Mouse (Mus musculus): ENCODE data around the gene Dcdc2b. TPM values are rescaled to one million over a fixed set of nuclear protein-coding genes. Genes with fewer than 3 reads are reported as not detected.

Dcdc2b gene
- polyA plus RNA-seq, 1 experiment, result 0.36 TPM

DNA sequence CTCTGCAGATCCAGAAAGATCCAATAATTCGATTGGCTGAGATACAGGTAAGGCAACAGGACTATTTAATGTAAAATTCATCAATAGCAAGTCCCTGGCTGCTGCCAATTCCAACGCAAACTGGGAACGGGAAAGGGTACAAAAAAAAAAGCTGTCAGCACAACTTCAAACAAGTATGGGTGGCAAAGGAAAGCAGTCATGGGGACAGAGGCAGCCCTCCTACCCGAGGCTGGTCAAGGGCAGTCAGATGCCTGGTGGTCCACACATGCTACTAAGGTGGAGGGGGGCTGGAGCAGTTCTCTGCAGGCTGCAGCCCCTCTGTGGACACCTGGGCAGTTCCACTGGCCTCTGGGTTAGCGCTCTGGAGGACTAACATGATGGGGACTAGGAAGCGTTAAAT lies 12.0 kb upstream of the Dcdc2b start:
- no peak overlapping the region for H3K4me2 ChIP-seq (ENCODE audit: low read depth)
- no peaks in the 10 kb centered on the region for H3K79me2 ChIP-seq (ENCODE audit: control insufficient read depth, insufficient read depth)
- no peak overlapping the region for H3K4me3 ChIP-seq
- H3K36me3 ChIP-seq (ENCODE audit: control insufficient read depth, insufficient read depth), result peaks cover 6% of the 10 kb centered on the region
- no peak for TF ChIP-seq MYOG (IDR thresholded peaks at IDR 0.05; ENCODE audit: control insufficient read depth in 1 of 3, insufficient read depth in 1 of 3, insufficient read length in 2 of 3, low read depth in 2 of 3)
- TF ChIP-seq E2F4 (IDR thresholded peaks at IDR 0.05; ENCODE audit: insufficient read depth), result no peak
- TF ChIP-seq USF1 (IDR thresholded peaks at IDR 0.05; ENCODE audit: low read depth), result no peak
- no peak for TF ChIP-seq SRF (IDR thresholded peaks at IDR 0.05; ENCODE audit: control insufficient read depth, insufficient read length, low read depth)
- no peak for TF ChIP-seq POLR2AphosphoS2 (IDR thresholded peaks at IDR 0.05; ENCODE audit: insufficient read length, low read depth)
- no peak for TF ChIP-seq MYOD1 (IDR thresholded peaks at IDR 0.05; ENCODE audit: control insufficient read depth in 1 of 3, insufficient read length in 2 of 3, low read depth in 2 of 3)
- TF ChIP-seq POLR2A (IDR thresholded peaks at IDR 0.05; ENCODE audit: insufficient read length, low read depth), result no peak
- no peak overlapping the region for H3ac ChIP-seq (ENCODE audit: control insufficient read depth, insufficient read length)
- no peaks in the 10 kb centered on the region for H3K27me3 ChIP-seq (ENCODE audit: control insufficient read depth, insufficient read depth, insufficient read length)

DNA sequence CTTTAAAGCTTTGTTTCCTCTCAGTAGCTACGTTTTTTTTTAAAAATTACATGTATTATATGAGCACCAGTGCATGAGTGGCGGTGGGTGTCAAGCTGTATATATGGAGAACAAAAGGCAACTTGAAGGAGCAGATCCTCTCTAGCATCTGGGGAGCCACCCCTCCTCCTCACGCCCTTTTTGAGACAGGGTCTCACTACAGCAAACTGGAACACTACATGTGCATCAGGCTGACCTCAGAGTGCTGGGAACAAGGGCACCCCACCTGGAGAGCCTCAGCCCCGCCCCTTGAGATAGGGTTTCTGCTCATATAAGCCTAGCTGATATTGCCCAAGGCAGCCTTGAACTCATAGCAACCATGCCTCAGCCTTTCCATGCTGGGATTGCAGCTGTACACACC lies 11.4 kb upstream of the Dcdc2b start:
- H3K36me3 ChIP-seq (ENCODE audit: control insufficient read depth, insufficient read depth), result peaks cover 6% of the 10 kb centered on the region
- no peak overlapping the region for H3ac ChIP-seq (ENCODE audit: control insufficient read depth, insufficient read length)
- H3K79me2 ChIP-seq (ENCODE audit: control insufficient read depth, insufficient read depth), result no peaks in the 10 kb centered on the region
- no peak overlapping the region for H3K4me3 ChIP-seq
- TF ChIP-seq MAX (IDR thresholded peaks at IDR 0.05; ENCODE audit: low read depth), result no peak
- TF ChIP-seq POLR2AphosphoS2 (IDR thresholded peaks at IDR 0.05; ENCODE audit: insufficient read length, low read depth), result no peak
- TF ChIP-seq TCF3 (IDR thresholded peaks at IDR 0.05; ENCODE audit: insufficient read length, low read depth), result no peak
- TF ChIP-seq POLR2A (IDR thresholded peaks at IDR 0.05; ENCODE audit: insufficient read length, low read depth), result no peak
- no peak for TF ChIP-seq REST (IDR thresholded peaks at IDR 0.05; ENCODE audit: insufficient read depth, insufficient read length)
- TF ChIP-seq MYOD1 (IDR thresholded peaks at IDR 0.05; ENCODE audit: control insufficient read depth in 1 of 3, insufficient read length in 2 of 3, low read depth in 2 of 3), result no peak
- no peak for TF ChIP-seq MYOG (IDR thresholded peaks at IDR 0.05; ENCODE audit: control insufficient read depth in 1 of 3, insufficient read depth in 1 of 3, insufficient read length in 2 of 3, low read depth in 2 of 3)
- no peak for TF ChIP-seq SRF (IDR thresholded peaks at IDR 0.05; ENCODE audit: control insufficient read depth, insufficient read length, low read depth)
- TF ChIP-seq TCF12 (IDR thresholded peaks at IDR 0.05; ENCODE audit: insufficient read depth, poor library complexity, severe bottlenecking), result no peak
- no peak for TF ChIP-seq CEBPB (IDR thresholded peaks at IDR 0.05; ENCODE audit: insufficient read depth, poor library complexity, severe bottlenecking)
- no peak for TF ChIP-seq E2F4 (IDR thresholded peaks at IDR 0.05; ENCODE audit: insufficient read depth)
- TF ChIP-seq USF1 (IDR thresholded peaks at IDR 0.05; ENCODE audit: low read depth), result no peak
- H3K27me3 ChIP-seq (ENCODE audit: control insufficient read depth, insufficient read depth, insufficient read length), result no peaks in the 10 kb centered on the region
- H3K4me2 ChIP-seq (ENCODE audit: low read depth), result no peak overlapping the region

GRCm38 (mm10) chr4:129625029-129625370 lies 10.9 kb upstream of the Dcdc2b start:
- Histone ChIP-seq H3ac (ENCODE audit: control insufficient read depth, insufficient read length) (no peak overlapping the region), H3K4me2 (ENCODE audit: low read depth) (peak overlapping the region; percentile 99), H3K4me3 (no peak overlapping the region), H3K79me2 (ENCODE audit: control insufficient read depth, insufficient read depth) (no peaks in the 10 kb centered on the region), H3K36me3 (ENCODE audit: control insufficient read depth, insufficient read depth) (peaks cover 6% of the 10 kb centered on the region), H3K27me3 (ENCODE audit: control insufficient read depth, insufficient read depth, insufficient read length) (no peaks in the 10 kb centered on the region)
- TF ChIP-seq USF1 (IDR thresholded peaks at IDR 0.05; ENCODE audit: low read depth), result no peak
- no peak for TF ChIP-seq MAX (IDR thresholded peaks at IDR 0.05; ENCODE audit: low read depth)
- no peak for TF ChIP-seq CEBPB (IDR thresholded peaks at IDR 0.05; ENCODE audit: insufficient read depth, poor library complexity, severe bottlenecking)
- TF ChIP-seq REST (IDR thresholded peaks at IDR 0.05; ENCODE audit: insufficient read depth, insufficient read length), result no peak
- no peak for TF ChIP-seq POLR2A (IDR thresholded peaks at IDR 0.05; ENCODE audit: insufficient read length, low read depth)
- TF ChIP-seq E2F4 (IDR thresholded peaks at IDR 0.05; ENCODE audit: insufficient read depth), result no peak
- TF ChIP-seq MYOD1 (IDR thresholded peaks at IDR 0.05; ENCODE audit: control insufficient read depth in 1 of 3, insufficient read length in 2 of 3, low read depth in 2 of 3), result no peak

DNA sequence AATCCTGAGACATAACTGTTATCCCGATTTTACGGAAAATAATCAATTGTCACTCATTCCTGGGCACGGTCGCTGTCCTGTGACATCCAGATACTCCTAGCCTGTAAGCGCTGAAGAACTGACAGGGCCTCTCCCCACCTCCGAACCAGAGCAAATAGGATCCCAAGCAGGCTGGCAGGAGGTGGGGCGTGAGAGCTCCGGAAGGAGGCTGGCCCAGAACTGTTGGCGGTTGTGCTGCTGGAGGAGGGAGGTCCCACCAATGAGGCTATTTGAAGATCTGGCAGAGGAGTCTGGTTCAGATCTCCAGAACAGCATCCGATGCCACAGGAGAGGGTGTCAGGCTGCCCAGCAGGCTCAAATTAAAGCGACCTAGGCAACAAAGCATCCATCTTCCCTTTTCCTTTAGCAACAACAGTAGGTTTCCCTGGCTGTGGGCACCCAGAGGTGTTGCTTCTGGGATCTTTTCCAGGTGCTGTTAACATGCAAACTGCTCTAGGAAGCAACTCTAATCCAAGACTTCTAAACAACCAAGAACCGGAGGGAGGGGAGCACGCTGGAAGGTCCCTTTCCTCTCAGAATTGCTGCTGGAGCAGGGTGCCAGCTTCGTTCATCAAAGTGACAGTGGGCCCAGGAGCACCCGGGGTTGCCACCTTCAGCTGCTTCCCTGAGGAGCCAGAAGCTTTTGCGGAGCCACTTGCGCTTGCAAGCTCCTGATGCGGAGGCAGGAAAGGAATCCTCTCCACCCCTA lies 10.4 kb upstream of the Dcdc2b start:
- Histone ChIP-seq H3K36me3 (ENCODE audit: control insufficient read depth, insufficient read depth) (peaks cover 6% of the 10 kb centered on the region), H3K27me3 (ENCODE audit: control insufficient read depth, insufficient read depth, insufficient read length) (no peaks in the 10 kb centered on the region), H3ac (ENCODE audit: control insufficient read depth, insufficient read length) (no peak overlapping the region), H3K4me3 (peak overlapping the region; percentile 50), H3K79me2 (ENCODE audit: control insufficient read depth, insufficient read depth) (no peaks in the 10 kb centered on the region), H3K4me2 (ENCODE audit: low read depth) (peak overlapping the region; percentile 99)
- TF ChIP-seq POLR2A (IDR thresholded peaks at IDR 0.05; ENCODE audit: insufficient read length, low read depth), result peak; percentile 31
- TF ChIP-seq MYOG (IDR thresholded peaks at IDR 0.05; ENCODE audit: control insufficient read depth in 1 of 3, insufficient read depth in 1 of 3, insufficient read length in 2 of 3, low read depth in 2 of 3), result no peak
- no peak for TF ChIP-seq MAX (IDR thresholded peaks at IDR 0.05; ENCODE audit: low read depth)
- peak; percentile 72 for TF ChIP-seq POLR2AphosphoS2 (IDR thresholded peaks at IDR 0.05; ENCODE audit: insufficient read length, low read depth)
- TF ChIP-seq MYOD1 (IDR thresholded peaks at IDR 0.05; ENCODE audit: control insufficient read depth in 1 of 3, insufficient read length in 2 of 3, low read depth in 2 of 3), result no peak

- H3K36me3 ChIP-seq (ENCODE audit: control insufficient read depth, insufficient read depth), result peaks cover 6% of the 10 kb centered on the region
- H3K79me2 ChIP-seq (ENCODE audit: control insufficient read depth, insufficient read depth), result no peaks in the 10 kb centered on the region
- TF ChIP-seq POLR2A (IDR thresholded peaks at IDR 0.05; ENCODE audit: insufficient read length, low read depth) (peak; percentile 16), POLR2AphosphoS2 (IDR thresholded peaks at IDR 0.05; ENCODE audit: insufficient read length, low read depth) (no peak)
These were observed 9.6 kb upstream of the Dcdc2b start, which contains the start of gene Ccdc28b for GRCm38 (mm10) chr4:129623681-129624091. Gene Ccdc28b, minus strand, starts transcription at chr4:129623947.

More at GRCm38 (mm10) chr4:129623681-129624091, 9.6 kb upstream of the Dcdc2b start, which contains the start of gene Ccdc28b:
- Histone ChIP-seq H3K27me3 (ENCODE audit: control insufficient read depth, insufficient read depth, insufficient read length) (no peaks in the 10 kb centered on the region), H3K4me3 (peak within 1 kb of the TSS; percentile 50), H3K4me2 (ENCODE audit: low read depth) (peak within 1 kb of the TSS; percentile 99), H3ac (ENCODE audit: control insufficient read depth, insufficient read length) (no peak within 1 kb of the TSS)

Measured in myocyte (in vitro differentiated cells).